Mouse (Mus musculus) ES-E14 (cell line): Measurements from ENCODE around the gene Arpc5. TPM values are rescaled to one million over a fixed set of nuclear protein-coding genes. Genes with fewer than 3 reads are reported as not detected.

ENCODE experiments used
- DNase-seq: peaks from one replicate; pipeline ENCODE4 v3.0.0-alpha.2; 2013; ENCODE audit warnings: low read depth, low spot score
- H3K27ac ChIP-seq: 2 replicates; pipeline ENCODE4 v1.5.1; 2012; ENCODE audit warnings: low read depth, mild to moderate bottlenecking, low read length, moderate library complexity, mixed read lengths; ENCODE audit not compliant: poor library complexity, insufficient read depth, severe bottlenecking
- H3K36me3 ChIP-seq: 2 replicates; pipeline ENCODE4 v1.6.1; 2012; ENCODE audit warnings: mild to moderate bottlenecking, low read length, moderate library complexity, mixed read lengths; ENCODE audit not compliant: control insufficient read depth, poor library complexity, insufficient read depth, severe bottlenecking
- H3K4me1 ChIP-seq, 2 experiments: fragments of 150-350 bp in 1 of 2; sonication (generic) in 1 of 2; 2 replicates each; pipeline ENCODE4 v1.6.1; 2012; ENCODE audit warnings: low read length in 2 of 2, mild to moderate bottlenecking in 1 of 2, mixed read lengths in 1 of 2; ENCODE audit not compliant: control insufficient read depth in 2 of 2, insufficient read depth in 2 of 2, poor library complexity in 1 of 2
- H3K4me3 ChIP-seq, 2 experiments: fragments of 150-350 bp in 1 of 2; sonication (generic) in 1 of 2; 2 replicates each; pipeline ENCODE4 v1.5.1; 2012; ENCODE audit warnings: low read length in 2 of 2, low read depth in 1 of 2, mild to moderate bottlenecking in 1 of 2, mixed read lengths in 1 of 2; ENCODE audit not compliant: insufficient read depth in 1 of 2, poor library complexity in 1 of 2, severe bottlenecking in 1 of 2
- H3K9ac ChIP-seq: 2 replicates; pipeline ENCODE4 v1.6.1; 2012; ENCODE audit warnings: low read depth, mild to moderate bottlenecking, low read length, mixed read lengths; ENCODE audit not compliant: poor library complexity, insufficient read depth, severe bottlenecking
- H3K9me3 ChIP-seq: fragments of 150-350 bp; sonication (generic); 2 replicates; pipeline ENCODE4 v1.6.1; 2012; ENCODE audit warnings: low read depth, mild to moderate bottlenecking, low read length; ENCODE audit not compliant: control insufficient read depth, insufficient read depth
- CHD2 ChIP-seq: IDR thresholded peaks from 2 replicates; pipeline ENCODE4 v1.6.1; 2014; ENCODE audit warnings: mild to moderate bottlenecking, low read depth, low read length, inconsistent platforms
- HCFC1 ChIP-seq: IDR thresholded peaks from 2 replicates; pipeline ENCODE4 v1.6.1; 2012; ENCODE audit warnings: low read length, inconsistent platforms, borderline replicate concordance; ENCODE audit not compliant: insufficient read depth
- MAFK ChIP-seq: IDR thresholded peaks from 2 replicates; pipeline ENCODE4 v1.6.1; 2014; ENCODE audit warnings: mild to moderate bottlenecking, low read depth, low read length, inconsistent platforms; ENCODE audit not compliant: insufficient read depth
- ZC3H11A ChIP-seq: IDR thresholded peaks from 2 replicates; pipeline ENCODE4 v1.6.1; 2012; ENCODE audit warnings: low read depth, mild to moderate bottlenecking, inconsistent platforms, low read length, borderline replicate concordance
- ZNF384 ChIP-seq: IDR thresholded peaks from 2 replicates; pipeline ENCODE4 v1.6.1; 2012; ENCODE audit warnings: low read depth, low read length, inconsistent platforms
- in situ Hi-C, 2 experiments: fragments of 600-800 bp; cut with MboI; formaldehyde crosslinking; loops; one replicate each; pipeline ENCODE4 v1.15.1; 2025; ENCODE audit warnings: low sequenced_read_pairs in 2 of 2, inconsistent platforms in 1 of 2; ENCODE audit not compliant: unreplicated experiment in 2 of 2
- total RNA-seq: library from RNA; depleted of rRNA; stranded (reverse); fragments of 300-350 nt; gene quantifications from 2 replicates; pipeline ENCODE4 v1.2.3, GENCODE M21; 2012

The Arpc5 gene
- total RNA-seq, 1 experiment: 95.0 TPM

DNA sequence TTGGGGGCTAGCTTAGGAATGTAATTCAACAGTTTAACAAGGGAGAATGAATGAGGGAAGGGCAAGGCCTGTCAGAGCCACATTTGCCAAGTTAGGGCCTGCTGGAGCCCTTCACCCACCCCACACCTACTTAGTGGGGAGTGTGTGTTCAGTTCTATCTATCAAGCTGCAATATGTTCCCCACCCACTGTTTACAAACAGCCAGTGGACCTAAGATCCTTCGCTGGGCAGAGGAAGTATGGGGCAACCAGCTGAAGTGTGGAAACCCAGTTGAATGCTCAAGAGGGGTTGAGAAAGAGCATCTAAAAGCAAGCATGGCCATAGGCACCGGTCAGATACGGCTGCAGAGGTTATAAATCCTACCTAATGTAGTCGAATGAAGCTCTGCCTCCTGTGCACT is 20.6 kb downstream of the Arpc5 start:
- no peak overlapping the region for H3K27ac ChIP-seq
- H3K9me3 ChIP-seq: no peaks in the 10 kb centered on the region
- no peak for TF ChIP-seq ZNF384
- TF ChIP-seq HCFC1: no peak
- no peak for TF ChIP-seq CHD2
- TF ChIP-seq MAFK: no peak
- TF ChIP-seq ZC3H11A: no peak
- in situ Hi-C loops: loop anchor here (25.0 kb wide), 2 partner anchors 300 to 600 kb away; no protein-coding TSS in a partner anchor
- peaks cover 2 to 10% of the 10 kb centered on the region in 2 experiments; a peak in 2 of 4 replicates for H3K4me1 ChIP-seq
- no peak overlapping the region for H3K9ac ChIP-seq
- H3K4me3 ChIP-seq: no peak overlapping the region
- no peak for DNase-seq
- H3K36me3 ChIP-seq: no peaks in the 10 kb centered on the region

DNA sequence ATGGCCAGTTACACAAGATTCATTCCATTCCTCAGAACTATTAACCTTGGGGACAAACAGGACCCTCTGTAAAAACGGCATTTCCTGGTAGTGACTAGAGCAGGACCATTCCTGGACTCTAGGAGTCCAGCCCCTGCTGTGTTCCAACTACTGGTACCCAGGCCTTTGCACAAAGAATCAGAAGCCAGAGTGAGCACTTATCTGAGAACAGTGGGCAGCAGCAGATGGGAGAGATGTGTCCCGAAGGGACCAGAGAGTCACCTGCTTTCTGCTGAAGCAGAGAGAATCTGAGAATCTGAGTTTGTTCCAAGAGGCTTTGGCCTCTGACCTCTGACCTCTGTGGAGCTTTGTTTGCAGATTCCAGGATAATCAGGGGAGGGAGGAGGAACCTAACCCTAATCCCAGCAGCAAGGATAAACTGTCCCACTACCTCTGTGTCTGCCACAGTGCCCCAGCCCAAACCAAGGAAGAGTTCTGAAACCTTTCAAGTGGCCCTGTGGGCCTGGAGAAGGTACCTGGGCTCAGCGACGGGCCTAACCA is 21.8 kb downstream of the Arpc5 start:
- TF ChIP-seq MAFK (no peak), ZC3H11A (0 out of 2 replicates have a peak, but pooled peaks have one; percentile 0), CHD2 (no peak)
- Histone ChIP-seq H3K9ac (no peak overlapping the region), H3K27ac (no peak overlapping the region), H3K36me3 (no peaks in the 10 kb centered on the region), H3K4me3 (no peak overlapping the region), H3K4me1 (peaks cover 7 to 12% of the 10 kb centered on the region in 2 experiments), H3K9me3 (no peaks in the 10 kb centered on the region)
- DNase-seq: no peak
- in situ Hi-C loops: loop anchor here (25.0 kb wide), 2 partner anchors 299 to 599 kb away; no protein-coding TSS in a partner anchor

DNA sequence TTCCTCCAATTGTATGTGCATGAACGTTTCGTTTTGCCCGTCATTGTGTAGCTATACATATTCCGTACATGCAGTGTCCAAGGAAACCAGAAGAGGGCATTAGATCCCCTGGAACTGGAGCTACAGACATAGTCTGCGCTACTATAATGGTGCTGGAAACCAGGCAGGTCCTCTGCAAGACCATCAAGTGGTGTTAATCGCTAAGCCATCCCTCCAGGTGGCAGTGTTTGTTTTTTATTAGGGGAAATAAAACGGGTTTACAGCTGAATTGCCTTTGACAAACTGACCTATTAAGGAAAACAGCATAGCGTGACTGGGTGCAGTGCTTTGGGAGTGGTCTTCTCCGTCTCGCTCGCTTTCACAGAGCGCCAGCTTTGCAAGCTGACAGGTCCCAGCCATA is 23.9 kb downstream of the Arpc5 start:
- Histone ChIP-seq H3K4me3 (no peak overlapping the region), H3K9ac (peak overlapping the region; percentile 1; the same call in 1 of the 2 replicates), H3K36me3 (no peaks in the 10 kb centered on the region), H3K9me3 (no peaks in the 10 kb centered on the region), H3K4me1 (peaks cover 9 to 19% of the 10 kb centered on the region in 2 experiments), H3K27ac (no peak overlapping the region; the same call in 1 of the 2 replicates)
- TF ChIP-seq HCFC1 (peak; percentile 15; the same call in 1 of the 2 replicates), CHD2 (no peak), ZNF384 (peak; percentile 24; the same call in 1 of the 2 replicates), ZC3H11A (peak; percentile 90), MAFK (no peak)
- in situ Hi-C loops: loop anchor here (25.0 kb wide), 2 partner anchors 297 to 597 kb away; no protein-coding TSS in a partner anchor
- DNase-seq: peak; percentile 85

DNA sequence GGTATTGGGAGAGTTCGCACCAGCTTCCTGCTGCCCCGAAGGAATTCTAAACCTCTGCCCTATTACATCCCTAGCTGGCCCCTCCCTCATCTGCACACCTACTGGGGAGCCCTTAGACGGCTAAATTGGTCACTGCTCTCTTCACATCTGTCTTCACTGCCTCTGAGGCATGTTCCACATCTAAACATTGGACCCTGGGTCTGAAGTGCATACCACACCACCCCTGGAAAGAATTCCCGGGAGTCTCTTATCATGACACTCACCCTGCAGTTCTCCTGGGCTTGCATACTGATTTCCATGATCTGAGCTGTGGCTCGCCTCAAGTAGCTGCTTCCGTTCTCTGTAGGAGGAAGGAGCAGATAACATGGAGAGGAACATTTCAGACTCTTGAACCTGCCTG is 24.5 kb downstream of the Arpc5 start:
- H3K9me3 ChIP-seq: no peaks in the 10 kb centered on the region
- no peak overlapping the region; the same call in 1 of the 2 replicates for H3K27ac ChIP-seq
- peaks cover 13 to 23% of the 10 kb centered on the region in 2 experiments for H3K4me1 ChIP-seq
- no peak overlapping the region for H3K4me3 ChIP-seq
- no peak for DNase-seq
- H3K9ac ChIP-seq: no peak overlapping the region; the same call in 1 of the 2 replicates
- no peaks in the 10 kb centered on the region for H3K36me3 ChIP-seq
- TF ChIP-seq CHD2: no peak
- TF ChIP-seq MAFK: no peak
- no peak for TF ChIP-seq ZNF384
- no peak for TF ChIP-seq HCFC1
- no peak for TF ChIP-seq ZC3H11A
- in situ Hi-C loops: loop anchor here (25.0 kb wide), 2 partner anchors 296 to 596 kb away; no protein-coding TSS in a partner anchor

DNA sequence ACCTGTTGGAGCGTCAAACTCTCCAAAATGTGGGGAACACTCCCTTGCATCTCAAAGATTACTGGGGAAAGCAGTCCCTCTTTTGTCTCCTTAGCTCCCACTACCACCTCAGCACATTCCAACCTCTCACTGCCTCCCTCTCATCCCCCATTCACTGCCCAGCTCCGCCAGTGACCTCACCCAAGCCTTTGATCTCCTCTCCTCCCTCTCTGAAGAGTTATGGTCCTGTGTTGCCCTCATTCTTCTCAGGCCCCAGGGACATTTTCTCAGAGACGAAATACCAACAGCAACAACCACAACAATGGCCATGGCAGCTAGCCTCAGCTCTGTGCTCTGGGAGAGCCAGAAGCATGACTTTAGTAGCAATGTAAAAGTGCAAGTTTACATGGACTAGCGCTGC is 24.9 kb downstream of the Arpc5 start:
- peaks cover 13 to 27% of the 10 kb centered on the region in 2 experiments for H3K4me1 ChIP-seq
- H3K4me3 ChIP-seq: no peak overlapping the region
- in situ Hi-C loops: loop anchor here (25.0 kb wide), 2 partner anchors 296 to 596 kb away; no protein-coding TSS in a partner anchor
- DNase-seq: peak; percentile 46
- no peak for TF ChIP-seq CHD2
- TF ChIP-seq MAFK: peak; percentile 55; the same call in 1 of the 2 replicates
- no peak overlapping the region for H3K9ac ChIP-seq
- no peaks in the 10 kb centered on the region for H3K9me3 ChIP-seq
- no peak overlapping the region; the same call in 1 of the 2 replicates for H3K27ac ChIP-seq
- H3K36me3 ChIP-seq: no peaks in the 10 kb centered on the region
